Mouse (Mus musculus) limb, embryonic 11.5 days (tissue): ENCODE measurements around the gene Camk1d. TPM values are rescaled to one million over a fixed set of nuclear protein-coding genes. Genes with fewer than 3 reads are reported as not detected.

Source experiments
- ATAC-seq: fragments of 200-750 bp; cut with Nextera tagmentation; 2 replicates; pipeline ENCODE4 v1.8.0; 2017; ENCODE audit warnings: low read depth; ENCODE audit not compliant: insufficient number of reproducible peaks, low FRiP score, low TSS enrichment
- DNase-seq: peaks from one replicate; pipeline ENCODE4 v3.0.0-alpha.2; 2015; ENCODE audit warnings: low spot score
- H3K27ac ChIP-seq: fragments of 300-500 bp; sonication (generic); replicated peaks from 2 replicates; pipeline ENCODE4 v1.5.1; 2014; ENCODE audit warnings: low read depth, mild to moderate bottlenecking, low read length
- H3K27me3 ChIP-seq: fragments of 300-500 bp; sonication (generic); 2 replicates; pipeline ENCODE4 v1.6.1; 2014; ENCODE audit warnings: mild to moderate bottlenecking, low read length, mixed read lengths; ENCODE audit not compliant: control insufficient read depth, insufficient read depth
- H3K36me3 ChIP-seq: fragments of 300-500 bp; sonication (generic); 2 replicates; pipeline ENCODE4 v1.6.1; 2014; ENCODE audit warnings: mild to moderate bottlenecking, low read length, moderate library complexity, mixed read lengths; ENCODE audit not compliant: control insufficient read depth, insufficient read depth
- H3K4me1 ChIP-seq: fragments of 300-500 bp; sonication (generic); 2 replicates; pipeline ENCODE4 v1.6.1; 2014; ENCODE audit warnings: low read length, mixed read lengths; ENCODE audit not compliant: control insufficient read depth, insufficient read depth
- H3K4me2 ChIP-seq: fragments of 300-500 bp; sonication (generic); 2 replicates; pipeline ENCODE4 v1.6.1; 2014; ENCODE audit warnings: low read depth, mild to moderate bottlenecking, moderate library complexity; ENCODE audit not compliant: severe bottlenecking
- H3K4me3 ChIP-seq: fragments of 300-500 bp; sonication (generic); 2 replicates; pipeline ENCODE4 v1.5.1; 2014; ENCODE audit warnings: low read depth, low read length
- H3K9ac ChIP-seq: fragments of 300-500 bp; sonication (generic); 2 replicates; pipeline ENCODE4 v1.6.1; 2014; ENCODE audit warnings: mild to moderate bottlenecking, low read length
- H3K9me3 ChIP-seq: fragments of 300-500 bp; sonication (generic); 2 replicates; pipeline ENCODE4 v1.6.1; 2016; ENCODE audit warnings: low read length; ENCODE audit not compliant: control insufficient read depth
- WGBS: fragments of 180-500 bp; shearing (Covaris S2); extraction: QIAGEN DNeasy Blood & Tissue Kit; methylation state at CpG from one replicate; pipeline ENCODE4 v1.1.7; 2014; 5-methylcytosine and 5-hydroxymethylcytosine counted together
- polyA plus RNA-seq: library from polyadenylated mRNA; unstranded; fragments of >200 nt; fragmentation: Nextera tagmentation; extraction: Ambion mirVana; gene quantifications from 2 replicates; pipeline ENCODE4 v1.2.1, GENCODE M21; 2014

Camk1d gene
- polyA plus RNA-seq, 1 experiment from 2014 or later: 0.92 TPM

GRCm38 (mm10) chr2:5584318-5585027 is 129.8 kb downstream of the Camk1d start:
- Histone ChIP-seq H3K9ac (no peak overlapping the region), H3K27me3 (no peaks in the 10 kb centered on the region), H3K4me2 (no peak overlapping the region), H3K4me1 (no peaks in the 10 kb centered on the region), H3K4me3 (no peak overlapping the region), H3K9me3 (no peaks in the 10 kb centered on the region), H3K36me3 (no peaks in the 10 kb centered on the region), H3K27ac (no peak overlapping the region)
- DNase-seq: no peak
- ATAC-seq: no peak
- 85% methylated on average over 6 of the region's 6 CpGs for WGBS

GRCm38 (mm10) chr2:5579391-5579790 is 134.9 kb downstream of the Camk1d start:
- no peak for DNase-seq
- Histone ChIP-seq H3K9ac (no peak overlapping the region), H3K9me3 (no peaks in the 10 kb centered on the region), H3K4me2 (no peak overlapping the region), H3K4me3 (no peak overlapping the region), H3K27me3 (no peaks in the 10 kb centered on the region), H3K36me3 (no peaks in the 10 kb centered on the region), H3K27ac (no peak overlapping the region), H3K4me1 (no peaks in the 10 kb centered on the region)
- WGBS: 83% methylated on average over 4 of the region's 4 CpGs
- ATAC-seq: no peak

- WGBS: 72% methylated on average over 9 of the region's 9 CpGs
- no peak overlapping the region for H3K9ac ChIP-seq
- H3K27ac ChIP-seq: no peak overlapping the region
- H3K4me1 ChIP-seq: no peaks in the 10 kb centered on the region
- H3K27me3 ChIP-seq: no peaks in the 10 kb centered on the region
- ATAC-seq (no peak), DNase-seq (no peak)
- no peak overlapping the region for H3K4me3 ChIP-seq
- no peaks in the 10 kb centered on the region for H3K36me3 ChIP-seq
- H3K9me3 ChIP-seq: no peaks in the 10 kb centered on the region
- no peak overlapping the region for H3K4me2 ChIP-seq
Measured at GRCm38 (mm10) chr2:5577399-5578129, 136.8 kb downstream of the Camk1d start.

- WGBS: 81% methylated on average over 10 of the region's 10 CpGs
- Histone ChIP-seq H3K27me3 (no peaks in the 10 kb centered on the region), H3K4me2 (no peak overlapping the region), H3K9ac (no peak overlapping the region), H3K36me3 (no peaks in the 10 kb centered on the region), H3K4me3 (no peak overlapping the region), H3K27ac (no peak overlapping the region), H3K4me1 (no peaks in the 10 kb centered on the region), H3K9me3 (no peaks in the 10 kb centered on the region)
- no peak for ATAC-seq
- no peak for DNase-seq
Measured at GRCm38 (mm10) chr2:5572314-5573006, 141.9 kb downstream of the Camk1d start.

GRCm38 (mm10) chr2:5566611-5567010 is 147.7 kb downstream of the Camk1d start:
- WGBS: 86% methylated on average over 5 of the region's 5 CpGs
- no peak for DNase-seq
- H3K27me3 ChIP-seq: no peaks in the 10 kb centered on the region

GRCm38 (mm10) chr2:5563685-5564084 is 150.6 kb downstream of the Camk1d start:
- ATAC-seq (no peak), DNase-seq (no peak)
- no peaks in the 10 kb centered on the region for H3K9me3 ChIP-seq
- no peaks in the 10 kb centered on the region for H3K27me3 ChIP-seq
- no peaks in the 10 kb centered on the region for H3K36me3 ChIP-seq
- H3K4me2 ChIP-seq: no peak overlapping the region
- no peak overlapping the region for H3K9ac ChIP-seq
- no peak overlapping the region for H3K27ac ChIP-seq
- WGBS: 89% methylated on average over 4 of the region's 4 CpGs
- no peaks in the 10 kb centered on the region for H3K4me1 ChIP-seq
- H3K4me3 ChIP-seq: no peak overlapping the region

More at GRCm38 (mm10) chr2:5566611-5567010, 147.7 kb downstream of the Camk1d start:
- no peaks in the 10 kb centered on the region for H3K9me3 ChIP-seq
- no peak overlapping the region for H3K27ac ChIP-seq
- H3K4me1 ChIP-seq: no peaks in the 10 kb centered on the region
- H3K4me2 ChIP-seq: no peak overlapping the region
- ATAC-seq: no peak
- H3K9ac ChIP-seq: no peak overlapping the region
- no peak overlapping the region for H3K4me3 ChIP-seq
- H3K36me3 ChIP-seq: no peaks in the 10 kb centered on the region

- no peak overlapping the region for H3K4me2 ChIP-seq
- DNase-seq: no peak
- no peak overlapping the region for H3K4me3 ChIP-seq
- no peak overlapping the region for H3K27ac ChIP-seq
- no peak overlapping the region for H3K9ac ChIP-seq
- H3K36me3 ChIP-seq: no peaks in the 10 kb centered on the region
- no peaks in the 10 kb centered on the region for H3K4me1 ChIP-seq
- H3K9me3 ChIP-seq: no peaks in the 10 kb centered on the region
- ATAC-seq: no peak
- 86% methylated on average over 3 of the region's 3 CpGs for whole genome bisulfite sequencing
- no peaks in the 10 kb centered on the region for H3K27me3 ChIP-seq
Measured at GRCm38 (mm10) chr2:5561446-5561845, 152.9 kb downstream of the Camk1d start.

- WGBS: 84% methylated on average over 3 of the region's 3 CpGs
- no peak for DNase-seq
- H3K9me3 ChIP-seq: no peaks in the 10 kb centered on the region
- H3K4me1 ChIP-seq: no peaks in the 10 kb centered on the region
- H3K9ac ChIP-seq: no peak overlapping the region
- ATAC-seq: no peak
- no peak overlapping the region for H3K27ac ChIP-seq
- no peaks in the 10 kb centered on the region for H3K27me3 ChIP-seq
- no peak overlapping the region for H3K4me3 ChIP-seq
- H3K36me3 ChIP-seq: no peaks in the 10 kb centered on the region
- no peak overlapping the region for H3K4me2 ChIP-seq
Measured at GRCm38 (mm10) chr2:5553264-5553663, 161.1 kb downstream of the Camk1d start.
